In genomic region chr13:4428558-4428957, GRCm38 (mm10) we compare ENCODE assay signal across 36 mouse cellular contexts. TPM values are rescaled to one million over a fixed set of nuclear protein-coding genes. Genes with fewer than 3 reads are reported as not detected.
"Had no signal": no experiment of that assay in that cellular context is flagged by ENCODE, and none has a peak within 500 bp of the region (broad histone marks: within the 10 kb centered on the region; RNA-seq: fewer than 3 reads in every experiment).

No protein-coding gene starts in this region.

- DNase-seq: cerebellum, adult 18-20 months; cerebellum, adult 2 months; cerebellum, adult 8-10 months; cerebellum, adult 9-10 months; cerebellum, adult 9-11 months; cerebellum, postnatal 10 days; cerebellum, postnatal 14 days; cerebellum, postnatal 25 days; cerebellum, postnatal 36 days; embryo, embryonic 11 days; forebrain, postnatal 0 days; gastrocnemius, adult 2 months; gastrocnemius, postnatal 10 days; gastrocnemius, postnatal 14 days; gastrocnemius, postnatal 25 days; gastrocnemius, postnatal 36 days; heart, adult 18-20 months had no signal

- H3K27ac ChIP-seq: embryonic facial prominence, embryonic 10.5 days; embryonic facial prominence, embryonic 12.5 days; embryonic facial prominence, embryonic 13.5 days; embryonic facial prominence, embryonic 15.5 days; forebrain, embryonic 10.5 days; forebrain, embryonic 12.5 days; forebrain, embryonic 13.5 days; forebrain, embryonic 15.5 days; gastrocnemius, adult 2 months had no signal

- ATAC-seq: forebrain, embryonic 13.5 days; forebrain, embryonic 14.5 days; forebrain, embryonic 15.5 days; forebrain, embryonic 16.5 days; forebrain, postnatal 0 days had no signal

- H3K4me1 ChIP-seq: embryonic facial prominence, embryonic 10.5 days; embryonic facial prominence, embryonic 12.5 days; embryonic facial prominence, embryonic 13.5 days; embryonic facial prominence, embryonic 15.5 days; forebrain, embryonic 10.5 days; forebrain, embryonic 12.5 days; forebrain, embryonic 13.5 days; forebrain, embryonic 15.5 days had no signal

- H3K4me3 ChIP-seq: embryonic facial prominence, embryonic 10.5 days; embryonic facial prominence, embryonic 12.5 days; embryonic facial prominence, embryonic 13.5 days; embryonic facial prominence, embryonic 15.5 days; erythroblast, embryonic 14.5 days; forebrain, embryonic 10.5 days; forebrain, embryonic 12.5 days; forebrain, embryonic 13.5 days; forebrain, embryonic 15.5 days; gastrocnemius, adult 2 months had no signal

- H3K9ac ChIP-seq: embryonic facial prominence, embryonic 12.5 days; embryonic facial prominence, embryonic 13.5 days; embryonic facial prominence, embryonic 15.5 days; forebrain, embryonic 12.5 days; forebrain, embryonic 13.5 days; forebrain, embryonic 15.5 days; forebrain, postnatal 0 days had no signal

- H3K27me3 ChIP-seq: embryonic facial prominence, embryonic 12.5 days; embryonic facial prominence, embryonic 13.5 days; embryonic facial prominence, embryonic 15.5 days; forebrain, embryonic 12.5 days; forebrain, embryonic 13.5 days; forebrain, embryonic 15.5 days had no signal

- H3K4me2 ChIP-seq: embryonic facial prominence, embryonic 12.5 days; embryonic facial prominence, embryonic 13.5 days; embryonic facial prominence, embryonic 15.5 days; forebrain, embryonic 12.5 days; forebrain, embryonic 13.5 days; forebrain, embryonic 15.5 days had no signal

- H3K9me3 ChIP-seq: embryonic facial prominence, embryonic 10.5 days; embryonic facial prominence, embryonic 12.5 days; embryonic facial prominence, embryonic 13.5 days; embryonic facial prominence, embryonic 15.5 days; forebrain, embryonic 10.5 days; forebrain, embryonic 12.5 days; forebrain, embryonic 13.5 days; forebrain, embryonic 15.5 days had no signal

- H3K36me3 ChIP-seq: embryonic facial prominence, embryonic 10.5 days; embryonic facial prominence, embryonic 12.5 days; embryonic facial prominence, embryonic 13.5 days; embryonic facial prominence, embryonic 15.5 days; forebrain, embryonic 10.5 days; forebrain, embryonic 12.5 days; forebrain, embryonic 15.5 days had no signal

RNA-seq across cellular contexts. Expression of gene Akr1c6, which starts 5.5 kb away (rescaled TPM):
- total RNA-seq: common myeloid progenitor, adult 5-6 weeks; forebrain, postnatal 0 days; gastrocnemius, adult 2 months; gastrocnemius, postnatal 10 days; gastrocnemius, postnatal 14 days; gastrocnemius, postnatal 25 days; gastrocnemius, postnatal 36 days; granulocyte monocyte progenitor cell, adult 5-6 weeks; heart, adult 18-20 months had no signal
- polyA plus RNA-seq: cerebellum, adult 2 months; cortical plate, adult 2 months; embryonic facial prominence, embryonic 10.5 days; embryonic facial prominence, embryonic 11.5 days; embryonic facial prominence, embryonic 12.5 days; embryonic facial prominence, embryonic 13.5 days; embryonic facial prominence, embryonic 14.5 days; embryonic facial prominence, embryonic 15.5 days; erythroblast, embryonic 14.5 days; forebrain, embryonic 10.5 days; forebrain, embryonic 11.5 days; forebrain, embryonic 12.5 days; forebrain, embryonic 13.5 days; forebrain, embryonic 14.5 days; forebrain, embryonic 15.5 days; forebrain, embryonic 16.5 days; forebrain, postnatal 0 days; frontal cortex, adult 2 months; gonadal fat pad, adult 2 months had no signal
